Mouse (Mus musculus) heart, adult 2 months (tissue): ENCODE results near the gene Opn4. TPM values are rescaled to one million over a fixed set of nuclear protein-coding genes. Genes with fewer than 3 reads are reported as not detected.

Experiments used
- DNase-seq, 2 experiments: peaks; one replicate each; pipeline ENCODE4 v3.0.0; 2021
- H3K27ac ChIP-seq: fragments of 200-600 bp; 2 replicates; pipeline ENCODE4 v1.8.1; 2022
- H3K27me3 ChIP-seq: fragments of 200-500 bp; 2 replicates; pipeline ENCODE4 v1.6.1; 2012; ENCODE audit warnings: mild to moderate bottlenecking, low read length, inconsistent platforms, mixed read lengths; ENCODE audit not compliant: control insufficient read depth, insufficient read depth
- H3K36me3 ChIP-seq: fragments of 200-500 bp; 2 replicates; pipeline ENCODE4 v1.6.1; 2012; ENCODE audit warnings: low read length, inconsistent platforms; ENCODE audit not compliant: control insufficient read depth, insufficient read depth
- H3K4me1 ChIP-seq: fragments of 200-500 bp; 2 replicates; pipeline ENCODE4 v1.6.1; 2011; ENCODE audit warnings: low read length; ENCODE audit not compliant: control insufficient read depth, insufficient read depth
- H3K4me3 ChIP-seq: fragments of 200-600 bp; 2 replicates; pipeline ENCODE4 v1.8.1; 2022
- H3K79me2 ChIP-seq: fragments of 200-500 bp; replicated peaks from 2 replicates; pipeline ENCODE4 v1.6.1; 2012; ENCODE audit warnings: mild to moderate bottlenecking, inconsistent platforms, low read length, moderate library complexity, mixed read lengths; ENCODE audit not compliant: control insufficient read depth, insufficient read depth
- H3K9ac ChIP-seq: fragments of 200-500 bp; 2 replicates; pipeline ENCODE4 v1.6.1; 2012; ENCODE audit warnings: low read depth, mild to moderate bottlenecking, control low read depth, inconsistent platforms, low read length, mixed read lengths
- CTCF ChIP-seq: fragments of 200-600 bp; IDR thresholded peaks from 2 replicates; pipeline ENCODE4 v1.8.1; 2022; ENCODE audit warnings: antibody characterized with exemption, mild to moderate bottlenecking, moderate library complexity
- EP300 ChIP-seq: fragments of 200-500 bp; IDR thresholded peaks from 2 replicates; pipeline ENCODE4 v1.6.1; 2011; ENCODE audit warnings: low read depth, low read length, control low read depth; ENCODE audit not compliant: insufficient read depth
- POLR2A ChIP-seq: fragments of 200-500 bp; IDR thresholded peaks from 2 replicates; pipeline ENCODE4 v1.6.1; 2011; ENCODE audit warnings: mild to moderate bottlenecking, low read depth, low read length, control low read depth; ENCODE audit not compliant: insufficient read depth
- WGBS: fragments of 180-500 bp; shearing (Covaris S2); methylation state at CpG from one replicate; pipeline ENCODE4 v1.1.7; 2018; 5-methylcytosine and 5-hydroxymethylcytosine counted together
- intact Hi-C: fragments of 180-260 bp; cut with DNase I; formaldehyde crosslinking; loops from one replicate; pipeline ENCODE4 v1.15.1; 2025
- polyA plus RNA-seq: library from polyadenylated mRNA; depleted of rRNA; stranded (reverse); fragments of >200 nt; gene quantifications from 2 replicates; pipeline ENCODE4 v1.2.3, GENCODE M21; 2012; rRNA removed
- total RNA-seq, 2 experiments: library from RNA; stranded (reverse); gene quantifications; 2 replicates each; pipeline ENCODE4 v1.2.3; 2021

Opn4 gene
- total and polyA plus RNA-seq, 3 experiments, result 2.4 to 7.9 (median 2.6) TPM

DNA sequence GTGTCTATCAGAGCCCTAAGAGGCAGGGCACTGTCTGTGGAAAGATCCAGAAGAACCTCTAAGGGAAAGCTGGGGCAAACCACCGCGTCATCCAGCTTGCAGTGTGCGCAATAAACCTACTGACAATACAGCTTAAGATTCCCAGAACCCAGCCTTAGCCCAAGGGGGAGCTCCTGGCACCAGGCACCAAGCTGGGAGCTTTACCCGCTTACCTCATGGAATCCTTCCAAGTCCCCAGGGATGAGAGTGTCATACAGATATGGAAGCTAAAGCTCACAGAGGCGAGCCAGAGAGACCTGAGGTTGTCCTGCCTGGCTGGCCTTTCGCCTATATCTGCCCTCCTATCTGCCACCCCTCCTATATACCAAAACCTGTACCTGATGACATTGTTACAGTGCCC lies 56.3 kb downstream of the Opn4 start:
- peak overlapping the region; percentile 41 for H3K9ac ChIP-seq
- no peaks in the 10 kb centered on the region for H3K79me2 ChIP-seq
- no peak overlapping the region for H3K4me3 ChIP-seq
- no peaks in the 10 kb centered on the region for H3K27me3 ChIP-seq
- TF ChIP-seq EP300 (peak; percentile 14; the same call in 1 of the 2 replicates), CTCF (no peak)
- peaks cover 14% of the 10 kb centered on the region for H3K4me1 ChIP-seq
- DNase-seq, result peak; percentile 37 to 56
- intact Hi-C loops, result no loop called here
- H3K27ac ChIP-seq, result peak overlapping the region; percentile 93
- H3K36me3 ChIP-seq, result peaks cover 30% of the 10 kb centered on the region
- 61% methylated on average over 6 of the region's 6 CpGs for WGBS

DNA sequence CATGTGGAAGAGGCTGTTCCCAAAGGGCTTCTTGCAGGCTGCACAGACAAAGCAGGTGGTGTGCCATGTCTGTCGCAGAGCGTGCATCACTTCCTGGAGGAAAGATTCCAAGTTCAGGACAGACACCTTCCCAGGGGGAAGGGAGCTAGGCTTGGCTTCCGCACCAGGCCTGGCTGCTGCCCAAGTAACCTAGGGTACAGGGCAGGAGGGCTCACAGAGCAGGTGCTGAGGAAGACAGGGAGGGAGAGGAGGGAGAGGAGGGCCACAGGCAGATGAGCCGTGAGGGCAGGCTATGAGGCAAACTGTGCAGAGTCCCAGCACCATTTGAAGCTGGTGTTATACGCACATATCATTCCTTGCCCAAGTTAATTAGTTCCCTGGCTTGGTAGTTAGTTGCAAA lies 58.0 kb downstream of the Opn4 start:
- no peak for DNase-seq
- no peak overlapping the region; the same call in 1 of the 2 replicates for H3K9ac ChIP-seq

DNA sequence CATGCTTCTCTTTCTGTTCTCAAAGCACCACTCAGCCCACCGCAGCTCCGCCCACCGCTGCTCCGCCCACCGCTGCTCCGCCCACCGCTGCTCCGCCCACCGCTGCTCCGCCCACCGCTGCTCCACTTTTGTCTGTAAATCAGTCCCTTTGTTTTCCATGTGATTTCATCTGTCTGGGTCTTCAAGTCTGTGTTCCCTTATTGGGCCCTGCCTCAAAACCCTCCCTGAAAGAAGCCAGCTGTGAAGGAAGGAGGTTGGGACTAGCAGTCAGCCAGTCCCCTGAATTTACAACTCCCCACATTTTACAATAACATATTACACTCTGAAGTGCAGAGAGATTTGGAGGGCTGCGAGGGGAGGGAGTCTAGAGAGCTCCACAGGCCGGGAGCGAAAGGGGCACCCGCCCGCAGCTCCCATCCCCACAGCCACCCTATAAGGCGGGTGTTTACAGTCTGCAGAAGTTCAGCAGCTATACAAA lies 59.2 kb downstream of the Opn4 start:
- Histone ChIP-seq H3K9ac (no peak overlapping the region), H3K27me3 (no peaks in the 10 kb centered on the region), H3K4me1 (peaks cover 13% of the 10 kb centered on the region), H3K79me2 (no peaks in the 10 kb centered on the region), H3K36me3 (peaks cover 24% of the 10 kb centered on the region), H3K4me3 (no peak overlapping the region), H3K27ac (peak overlapping the region; percentile 66)
- WGBS, result 27% methylated on average over 17 of the region's 17 CpGs
- TF ChIP-seq CTCF (no peak), POLR2A (no peak), EP300 (no peak)
- intact Hi-C loops, result no loop called here
- DNase-seq, result peak; percentile 65 to 80

More for the DNA sequence above, 58.0 kb downstream of the Opn4 start:
- peak overlapping the region; percentile 93 for H3K27ac ChIP-seq
- 49% methylated on average over 5 of the region's 5 CpGs for WGBS
- H3K27me3 ChIP-seq, result no peaks in the 10 kb centered on the region
- no peaks in the 10 kb centered on the region for H3K79me2 ChIP-seq
- TF ChIP-seq CTCF (no peak), EP300 (no peak), POLR2A (no peak)
- intact Hi-C loops, result no loop called here
- H3K4me1 ChIP-seq, result peaks cover 13% of the 10 kb centered on the region
- no peak overlapping the region for H3K4me3 ChIP-seq
- H3K36me3 ChIP-seq, result peaks cover 28% of the 10 kb centered on the region

Other genes with a start within 250 kb of the Opn4 start
- gene Fam25c, start 244.7 kb downstream of the Opn4 start, total RNA-seq, result not detected
- not detected in 2 replicates for gene Fam25c, start 244.7 kb downstream of the Opn4 start, polyA plus RNA-seq
- gene Sncg, start 225.4 kb downstream of the Opn4 start, total RNA-seq, result 10 to 100 TPM; 11.5 to 12.9 TPM
- 14.2 and 15.2 TPM in 2 replicates for gene Sncg, start 225.4 kb downstream of the Opn4 start, polyA plus RNA-seq
- 10 to 100 TPM; 30.4 to 44.1 TPM for gene Mmrn2, start 224.7 kb downstream of the Opn4 start, total RNA-seq
- 17.6 and 29.4 TPM in 2 replicates for gene Mmrn2, start 224.7 kb downstream of the Opn4 start, polyA plus RNA-seq
- 10 to 100 TPM; 58.4 to 62.5 TPM for gene Bmpr1a, start 96.8 kb downstream of the Opn4 start, total RNA-seq
- 13.8 and 38.2 TPM in 2 replicates for gene Bmpr1a, start 96.8 kb downstream of the Opn4 start, polyA plus RNA-seq
- not detected for gene 9230112D13Rik, start 77.3 kb downstream of the Opn4 start, total RNA-seq
- not detected in 2 replicates for gene 9230112D13Rik, start 77.3 kb downstream of the Opn4 start, polyA plus RNA-seq
- gene Ldb3, start 11.5 kb downstream of the Opn4 start, total RNA-seq, result 1,000 to 10,000 TPM in 1 of 2 experiments, 100 to 1,000 TPM in 1; 940 to 1,084 TPM
- gene Ldb3, start 11.5 kb downstream of the Opn4 start, polyA plus RNA-seq, result 1,077 and 1,138 TPM in 2 replicates
- 10 to 100 TPM; 35.5 to 40.6 TPM for gene Wapl, start 73.8 kb upstream of the Opn4 start, total RNA-seq
- gene Wapl, start 73.8 kb upstream of the Opn4 start, polyA plus RNA-seq, result 6.6 and 15.2 TPM in 2 replicates
- gene Grid1, start 220.0 kb upstream of the Opn4 start, total RNA-seq, result not detected
- gene Grid1, start 220.0 kb upstream of the Opn4 start, polyA plus RNA-seq, result 0.03 and 0.04 TPM in 2 replicates